Mouse (Mus musculus) spleen, adult 2 months (tissue): ENCODE results near the gene Elovl5.

ENCODE experiments used
- CTCF ChIP-seq: fragments of 200-500 bp; IDR thresholded peaks from 2 replicates; pipeline ENCODE4 v1.5.1; 2011; ENCODE audit warnings: mild to moderate bottlenecking, inconsistent platforms; ENCODE audit not compliant: insufficient read depth, insufficient read length, insufficient replicate concordance; ENCODE audit errors: extremely low read depth
- POLR2A ChIP-seq: fragments of 200-500 bp; IDR thresholded peaks from 2 replicates; pipeline ENCODE4 v1.6.1; 2011; ENCODE audit warnings: low read depth, low read length, inconsistent platforms

DNA sequence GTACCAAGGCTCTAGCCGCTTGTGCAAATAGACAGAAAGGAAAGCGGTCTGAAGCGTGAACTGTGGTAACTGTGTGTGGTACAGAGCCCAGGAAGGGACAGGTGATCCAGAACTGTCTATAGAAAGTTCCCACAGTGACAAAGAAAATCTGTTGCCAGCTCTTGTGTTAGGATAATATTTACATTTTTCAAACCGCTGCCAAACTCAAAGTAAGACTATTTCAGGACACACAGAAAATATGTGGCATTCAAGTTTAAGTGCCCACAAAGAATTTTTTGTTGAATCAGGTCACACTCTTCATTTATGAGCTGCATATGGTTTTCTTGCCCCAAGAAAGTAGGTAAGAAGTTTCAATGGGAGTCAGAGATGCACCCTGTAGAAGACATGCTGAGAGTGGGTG is 115.8 kb downstream of the Elovl5 start:
- TF ChIP-seq CTCF (no peak), POLR2A (no peak)
